Mouse (Mus musculus): Measurements from ENCODE around the gene Tor2a.

Tor2a gene

GRCm38 (mm10) chr2:32758503-32758902, 1.5 kb downstream of the Tor2a start:
- intact Hi-C loops (cut with DNase I) = loop anchor here (10.0 kb wide), 1 partner anchor 124 kb away; no protein-coding TSS in a partner anchor

GRCm38 (mm10) chr2:32759001-32759400, 2.0 kb downstream of the Tor2a start:
- intact Hi-C loops (cut with DNase I) = loop anchor here (10.0 kb wide), 1 partner anchor 124 kb away; no protein-coding TSS in a partner anchor

- intact Hi-C loops (cut with DNase I) = no loop called here
Measured at GRCm38 (mm10) chr2:32761361-32761760, 4.3 kb downstream of the Tor2a start.

- intact Hi-C loops (cut with DNase I) = no loop called here
Measured at GRCm38 (mm10) chr2:32761859-32762258, 4.8 kb downstream of the Tor2a start.

GRCm38 (mm10) chr2:32763353-32763752, 6.3 kb downstream of the Tor2a start:
- intact Hi-C loops (cut with DNase I) = no loop called here

GRCm38 (mm10) chr2:32767241-32767640, 10.2 kb downstream of the Tor2a start:
- intact Hi-C loops (cut with DNase I) = no loop called here

- intact Hi-C loops (cut with DNase I) = no loop called here
Measured at GRCm38 (mm10) chr2:32768661-32769285, 11.7 kb downstream of the Tor2a start.

- intact Hi-C loops (cut with DNase I) = no loop called here
Measured at GRCm38 (mm10) chr2:32769327-32770085, 12.5 kb downstream of the Tor2a start.

- intact Hi-C loops (cut with DNase I) = no loop called here
Measured at GRCm38 (mm10) chr2:32771886-32772285, 14.9 kb downstream of the Tor2a start.

- intact Hi-C loops (cut with DNase I) = no loop called here
Measured at GRCm38 (mm10) chr2:32772626-32773279, 15.7 kb downstream of the Tor2a start.

GRCm38 (mm10) chr2:32775359-32776074, 18.5 kb downstream of the Tor2a start, which contains the start of the genes Ttc16 and Ptrh1:
Ttc16 (minus strand) TSS chr2:32775633.
Ptrh1 (plus strand) TSS chr2:32775786.
- intact Hi-C loops (cut with DNase I) = no loop called here

- intact Hi-C loops (cut with DNase I) = no loop called here
Measured at GRCm38 (mm10) chr2:32776192-32776591, 19.2 kb downstream of the Tor2a start.

GRCm38 (mm10) chr2:32778081-32778480, 21.0 kb downstream of the Tor2a start:
- intact Hi-C loops (cut with DNase I) = no loop called here

- intact Hi-C loops (cut with DNase I) = no loop called here
Measured at GRCm38 (mm10) chr2:32779131-32779530, 22.1 kb downstream of the Tor2a start.

- intact Hi-C loops (cut with DNase I) = loop anchor here (10.0 kb wide), 1 partner anchor 145 kb away; no protein-coding TSS in a partner anchor
Measured at GRCm38 (mm10) chr2:32779714-32780113, 22.7 kb downstream of the Tor2a start.

GRCm38 (mm10) chr2:32781710-32782109, 24.7 kb downstream of the Tor2a start:
- intact Hi-C loops (cut with DNase I) = loop anchor here (10.0 kb wide), 1 partner anchor 143 kb away; no protein-coding TSS in a partner anchor

- intact Hi-C loops (cut with DNase I) = loop anchor here (10.0 kb wide), 1 partner anchor 141 kb away; no protein-coding TSS in a partner anchor
Measured at GRCm38 (mm10) chr2:32784048-32784681, 27.1 kb downstream of the Tor2a start, which contains the start of gene Cfap157. Cfap157 (minus strand) TSS chr2:32784428.

- intact Hi-C loops (cut with DNase I) = loop anchor here (2.0 to 10.0 kb wide), 2 partner anchors 70 to 138 kb away; no protein-coding TSS in a partner anchor
Measured at GRCm38 (mm10) chr2:32787176-32787575, 30.1 kb downstream of the Tor2a start.

GRCm38 (mm10) chr2:32788581-32788980, 31.5 kb downstream of the Tor2a start:
- intact Hi-C loops (cut with DNase I) = loop anchor here (10.0 kb wide), 1 partner anchor 136 kb away; no protein-coding TSS in a partner anchor

GRCm38 (mm10) chr2:32791297-32791696, 34.3 kb downstream of the Tor2a start:
- intact Hi-C loops (cut with DNase I) = no loop called here
